Mouse (Mus musculus): ENCODE data around the gene Tgoln1.

DNA sequence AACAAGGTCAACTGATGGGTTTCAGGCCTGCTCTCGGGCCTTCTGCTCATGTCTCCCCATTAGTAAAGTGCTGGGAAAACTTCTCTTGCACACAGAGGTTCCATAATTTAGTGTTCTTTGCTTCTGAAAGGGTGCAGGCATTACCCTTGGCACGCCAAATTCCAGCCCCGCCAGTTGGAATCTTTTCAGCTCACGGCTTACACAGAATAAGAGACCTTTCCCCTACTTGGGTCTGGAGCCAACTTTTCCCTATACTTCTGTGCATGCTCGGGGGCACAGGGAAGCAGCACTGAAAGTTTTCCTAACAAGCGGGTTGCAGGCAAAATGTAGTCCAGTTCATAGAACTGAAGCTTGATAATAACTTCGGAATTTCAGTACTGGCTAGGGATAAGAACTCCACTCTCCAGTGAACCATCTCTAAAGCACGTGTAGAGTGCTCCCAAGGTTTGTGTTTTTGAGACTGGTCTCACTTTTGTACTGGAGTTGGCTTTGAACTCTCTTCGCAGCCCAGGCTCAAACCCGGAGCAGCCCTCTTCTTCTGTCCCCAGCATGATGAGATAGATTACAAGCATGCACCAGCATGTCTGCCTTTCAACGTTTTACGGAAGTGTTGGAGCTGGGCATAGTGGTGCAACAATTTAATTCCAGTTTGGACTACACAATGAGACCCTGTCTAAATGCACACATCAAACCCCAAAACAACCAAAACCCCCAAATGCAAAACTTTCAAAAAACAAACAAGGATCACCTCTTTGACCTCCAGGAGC, 17.8 kb downstream of the Tgoln1 start:
- TF ChIP-seq GATA1 (IDR thresholded peaks at IDR 0.05; ENCODE audit: low read length) (no peak), TAL1 (IDR thresholded peaks at IDR 0.05; ENCODE audit: low read length) (no peak)
